Mouse (Mus musculus) thymus, adult 2 months (tissue): ENCODE results near the gene Hhatl.

Experiments
- CTCF ChIP-seq: fragments of 200-500 bp; IDR thresholded peaks from 2 replicates; pipeline ENCODE4 v1.5.1; 2012; ENCODE audit warnings: mild to moderate bottlenecking, control low read depth, low read length, moderate library complexity, borderline replicate concordance; ENCODE audit not compliant: control insufficient read depth, poor library complexity, insufficient read depth; ENCODE audit errors: extremely low read depth
- POLR2A ChIP-seq: fragments of 200-500 bp; IDR thresholded peaks from 2 replicates; pipeline ENCODE4 v1.6.1; 2012; ENCODE audit warnings: mild to moderate bottlenecking, low read length, control low read depth, moderate library complexity; ENCODE audit not compliant: control insufficient read depth, poor library complexity, insufficient read depth; ENCODE audit errors: extremely low read depth

GRCm38 (mm10) chr9:121791757-121792521, at the start of gene Hhatl:
- TF ChIP-seq CTCF (no peak), POLR2A (no peak)
